Mouse (Mus musculus): ENCODE results near the gene Rtel1.

DNA sequence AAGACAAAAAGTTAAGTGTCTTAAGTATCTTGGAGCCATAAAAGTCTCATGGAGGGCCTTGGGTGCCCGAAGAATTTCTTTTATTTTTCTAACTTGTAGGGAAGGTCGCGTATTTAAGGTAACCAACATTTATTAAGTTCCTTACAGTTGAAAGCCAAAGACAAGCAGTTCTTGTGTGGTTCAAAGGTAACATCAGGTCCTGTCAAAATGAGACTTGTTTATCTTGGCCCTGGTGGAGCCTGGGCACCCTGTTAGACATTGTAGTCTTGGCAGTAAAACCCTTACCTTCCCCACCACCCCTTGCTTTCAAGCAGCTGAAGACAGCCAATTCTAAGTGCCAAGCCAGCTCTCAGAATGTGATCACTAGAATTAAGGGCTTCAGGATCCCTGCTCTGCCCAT is 30.8 kb upstream of the Rtel1 start:
- TF ChIP-seq CTCF (IDR thresholded peaks at IDR 0.05; ENCODE audit: low read depth, low read length) (no peak), POLR2A (IDR thresholded peaks at IDR 0.05; ENCODE audit: insufficient read depth, low read length) (no peak), EP300 (IDR thresholded peaks at IDR 0.05; ENCODE audit: insufficient read depth, low read depth, low read length) (no peak)
